Mouse (Mus musculus) adrenal gland, adult 18-20 months (tissue): ENCODE results near the gene Pkd2. TPM values are rescaled to one million over a fixed set of nuclear protein-coding genes. Genes with fewer than 3 reads are reported as not detected.

Experiments
- DNase-seq, 2 experiments: peaks; one replicate each; pipeline ENCODE4 v3.0.0; 2021 to 2022; ENCODE audit warnings: low spot score in 2 of 2
- total RNA-seq, 2 experiments: library from RNA; stranded (reverse); gene quantifications; 1 replicate in 1 of 2; 2 replicates in 1 of 2; pipeline ENCODE4 v1.2.3; 2021

The Pkd2 gene
- total RNA-seq, 2 experiments from 2014 or later, result 34.4 to 39.9 TPM

DNA sequence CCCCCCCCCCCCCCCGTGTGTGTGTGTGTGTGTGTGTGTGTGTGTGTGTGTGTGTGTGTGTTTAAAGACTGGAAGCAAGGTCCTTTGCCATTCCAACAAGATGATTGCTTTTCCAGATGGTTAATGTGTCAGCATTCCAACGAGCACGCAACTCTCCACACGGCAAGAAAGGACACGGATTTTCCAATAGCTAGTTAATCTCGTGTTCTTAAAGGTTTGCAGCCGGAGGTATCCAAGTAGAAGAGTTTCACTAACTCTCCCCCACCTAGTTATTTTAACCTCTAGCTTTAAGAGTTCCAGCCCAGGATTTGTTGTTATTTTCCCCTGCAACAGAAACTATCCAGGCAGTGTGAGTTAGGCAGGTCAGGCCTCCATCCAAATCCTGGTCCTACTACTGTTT lies 1.6 kb downstream of the Pkd2 start:
- DNase-seq, result no peak

DNA sequence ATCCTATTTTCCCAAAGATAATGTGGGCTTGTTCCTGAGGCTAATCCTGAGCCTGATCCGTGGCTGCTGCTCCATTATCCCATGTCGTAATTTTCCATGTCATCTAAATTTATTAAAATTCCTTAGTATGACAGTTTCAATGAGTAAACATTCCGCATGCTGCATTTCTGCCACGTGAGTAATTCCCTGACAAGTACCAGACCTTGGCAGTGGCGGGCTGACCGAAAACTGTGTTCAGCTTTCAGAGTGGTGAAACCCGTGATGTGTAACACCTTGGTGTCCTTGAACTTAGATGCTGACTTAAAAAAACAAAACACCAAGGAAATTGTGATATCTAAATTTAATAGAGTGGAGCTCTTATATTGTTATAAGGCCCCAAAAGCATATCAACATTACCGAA lies 6.0 kb downstream of the Pkd2 start:
- DNase-seq, result peak in 1 of 2 experiments; percentile 36

DNA sequence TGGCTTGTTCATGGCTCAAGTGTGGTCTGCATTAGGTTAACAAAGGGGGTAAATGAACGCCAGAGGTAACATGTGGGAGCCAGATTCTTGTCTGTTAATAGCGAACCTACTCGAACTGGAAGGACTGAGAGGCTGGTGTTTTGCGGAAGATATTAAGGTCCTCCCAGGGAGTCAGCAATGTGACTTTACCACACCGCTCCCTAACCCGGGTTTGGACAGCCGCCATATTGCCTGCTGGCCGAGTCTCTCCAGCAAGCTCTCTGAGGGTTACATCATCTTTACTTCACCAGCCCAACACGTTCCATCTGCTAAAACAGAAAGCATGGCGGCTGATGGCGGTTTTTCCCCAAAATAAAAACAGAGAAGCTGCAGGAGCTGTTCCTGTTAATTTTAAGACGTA lies 6.5 kb downstream of the Pkd2 start:
- DNase-seq, result peak in 1 of 2 experiments; percentile 48

DNA sequence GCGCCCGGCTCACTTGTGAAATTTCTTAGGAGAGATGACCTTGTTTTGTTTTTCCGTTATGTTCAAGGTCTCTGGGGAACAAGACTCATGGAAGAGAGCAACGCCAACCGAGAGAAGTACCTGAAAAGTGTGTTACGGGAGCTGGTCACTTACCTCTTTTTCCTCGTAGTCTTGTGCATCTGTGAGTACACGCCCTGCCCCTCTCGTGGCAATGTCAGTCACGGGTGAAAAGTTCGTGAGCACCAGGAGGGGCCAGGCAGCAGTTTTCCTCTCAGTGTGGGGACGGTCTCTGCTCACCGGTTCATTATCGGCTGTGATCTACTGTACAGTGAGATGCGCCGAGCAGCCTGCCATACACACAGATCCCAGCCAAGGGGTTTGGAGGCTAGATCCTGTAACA lies 7.6 kb downstream of the Pkd2 start:
- DNase-seq, result no peak

DNA sequence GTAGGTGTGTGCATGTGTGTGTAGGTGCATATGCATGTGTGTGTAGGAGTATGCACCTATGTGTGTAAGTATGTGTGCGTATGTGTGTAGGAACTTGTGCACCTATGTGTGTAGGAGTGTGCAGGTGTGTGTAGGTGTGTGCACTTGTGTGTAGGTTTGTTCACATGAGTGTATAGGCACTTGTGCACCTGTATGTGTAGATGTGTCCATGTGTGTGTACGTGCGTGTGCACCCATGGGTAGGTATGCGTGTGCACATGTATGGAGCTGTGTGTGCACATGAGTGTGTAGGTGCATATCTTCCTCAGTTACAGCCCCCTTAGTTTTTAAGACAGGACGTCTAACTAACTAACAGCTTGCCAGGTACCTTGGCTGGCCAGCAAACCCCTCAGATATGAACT lies 9.3 kb downstream of the Pkd2 start:
- no peak for DNase-seq

DNA sequence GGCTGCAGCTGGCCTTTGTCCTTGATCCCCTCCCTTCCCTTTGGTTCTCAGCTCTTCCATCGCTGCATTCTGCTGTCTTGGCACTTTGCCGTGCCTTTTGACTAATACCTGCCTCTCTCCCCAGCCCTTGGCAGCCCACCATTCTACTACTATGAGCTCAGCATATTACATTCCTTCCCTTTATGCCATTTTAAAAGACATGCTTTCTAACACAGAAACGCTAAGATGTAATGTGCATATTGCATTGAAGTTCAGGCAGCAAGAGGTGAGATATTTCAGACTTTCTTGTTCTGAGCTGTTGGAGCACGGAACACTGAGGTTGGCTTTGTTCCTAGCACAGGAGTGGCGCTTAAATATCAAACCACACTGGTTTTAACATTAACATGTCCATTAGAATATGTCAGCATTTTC lies 11.7 kb downstream of the Pkd2 start:
- DNase-seq, result no peak

DNA sequence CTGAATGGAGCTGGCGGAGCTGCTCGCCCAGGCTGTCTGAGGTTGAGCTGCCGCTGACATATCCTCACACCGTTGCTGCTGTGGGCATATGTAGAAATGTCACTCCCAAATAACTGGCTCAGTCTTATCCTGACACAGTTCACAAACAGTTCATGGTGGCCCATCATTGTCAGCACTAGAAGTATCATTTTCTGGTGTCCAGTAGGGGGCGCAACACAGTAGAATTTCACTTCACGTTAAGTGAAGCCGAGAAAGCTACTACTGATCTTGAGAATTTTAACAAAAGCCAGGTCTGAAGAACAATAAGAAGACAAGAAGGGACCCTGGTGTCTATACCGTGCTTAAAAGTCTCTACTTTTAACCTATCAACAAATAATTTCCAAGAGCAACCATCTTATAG lies 13.1 kb downstream of the Pkd2 start:
- DNase-seq, result peak in 1 of 2 experiments; percentile 38

DNA sequence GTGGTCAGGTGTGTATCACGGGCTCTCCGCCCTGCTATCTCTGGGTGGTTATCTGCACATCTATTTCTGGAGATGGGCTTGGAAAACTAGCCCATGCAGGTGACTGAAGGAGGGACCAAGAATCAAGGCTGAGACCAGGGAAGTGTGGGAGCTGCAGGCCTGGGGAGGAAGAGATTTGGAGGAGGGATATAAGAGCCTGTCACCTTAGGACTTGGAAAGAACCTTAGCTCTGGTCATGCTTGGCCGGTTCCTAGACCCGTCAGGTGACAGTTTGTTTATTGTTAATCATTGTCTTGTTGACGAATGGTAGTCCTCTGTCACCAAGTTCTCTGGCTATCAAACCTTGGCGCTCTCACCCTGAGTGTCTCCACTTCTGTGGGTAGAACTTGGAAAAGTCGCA lies 21.1 kb downstream of the Pkd2 start:
- DNase-seq, result no peak

DNA sequence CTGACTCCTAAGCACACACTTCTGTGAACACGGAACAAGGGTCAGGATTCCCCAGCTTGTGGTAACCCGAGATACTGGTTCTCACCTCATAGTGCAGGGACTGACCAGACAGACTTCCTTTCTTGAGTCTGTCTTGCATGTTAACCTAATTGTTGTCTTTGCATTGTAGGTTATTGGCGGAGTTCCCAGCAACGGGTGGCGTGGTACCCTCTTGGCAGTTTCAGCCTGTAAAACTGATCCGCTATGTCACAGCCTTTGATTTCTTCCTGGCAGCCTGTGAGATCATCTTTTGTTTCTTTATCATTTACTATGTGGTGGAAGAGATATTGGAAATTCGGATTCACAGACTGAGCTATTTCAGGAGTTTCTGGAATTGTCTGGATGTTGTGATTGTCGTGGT lies 23.6 kb downstream of the Pkd2 start:
- no peak for DNase-seq

DNA sequence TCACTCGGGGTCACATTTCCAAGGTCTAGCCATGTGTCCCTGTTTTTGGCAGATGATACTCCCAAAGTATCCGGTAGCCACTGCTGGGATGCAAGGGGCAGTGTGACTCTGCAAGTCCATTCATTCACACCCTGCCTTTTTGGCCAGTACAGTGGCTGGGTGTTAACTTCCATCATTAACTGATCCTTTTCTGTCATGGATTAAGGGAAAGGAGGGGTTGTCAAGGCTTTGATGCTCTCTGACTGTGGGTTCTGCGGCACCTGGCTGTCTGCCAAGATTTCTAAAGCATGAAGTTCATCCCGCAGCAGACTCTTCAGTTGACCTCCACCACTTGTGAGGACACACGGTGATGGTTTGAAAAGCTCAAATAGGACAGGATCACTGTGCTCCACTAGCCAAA lies 32.3 kb downstream of the Pkd2 start:
- DNase-seq, result peak; percentile 8 to 28

DNA sequence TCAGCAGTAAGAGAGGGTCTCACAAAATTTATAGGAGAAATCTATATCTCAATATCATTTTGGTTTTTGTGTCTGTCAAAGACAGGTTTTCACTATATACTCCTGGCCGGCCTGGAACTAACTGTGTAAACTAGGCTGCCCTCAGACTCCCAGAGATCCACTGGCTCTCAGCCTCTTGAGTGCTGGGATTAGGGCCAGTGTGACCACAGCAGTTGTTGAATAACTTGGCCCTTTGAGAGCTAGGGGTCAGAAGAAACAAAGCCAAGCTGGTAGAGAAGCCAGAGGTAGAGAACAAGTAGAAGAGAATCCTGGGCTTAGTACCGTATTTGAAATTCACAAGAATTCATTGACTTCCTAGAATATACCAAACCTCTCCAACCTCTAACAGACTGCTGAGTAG lies 45.6 kb downstream of the Pkd2 start:
- no peak for DNase-seq

DNA sequence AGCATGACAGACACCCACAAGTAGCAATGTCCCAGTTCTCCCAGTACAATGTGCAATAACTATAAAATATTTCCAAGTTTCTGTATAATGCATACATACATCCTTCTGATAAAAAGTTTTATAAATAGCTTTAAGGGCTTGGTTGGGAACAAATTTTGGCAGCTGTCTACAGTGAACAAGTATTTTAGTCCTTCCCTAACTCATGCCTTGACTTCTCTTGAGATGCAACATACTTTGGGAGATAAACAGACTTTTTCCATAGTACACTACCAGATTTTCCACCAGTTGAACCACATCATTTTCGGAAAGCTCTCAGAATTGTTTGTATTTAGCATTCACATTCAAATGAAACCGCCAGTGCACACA lies 48.6 kb downstream of the Pkd2 start:
- no peak for DNase-seq

DNA sequence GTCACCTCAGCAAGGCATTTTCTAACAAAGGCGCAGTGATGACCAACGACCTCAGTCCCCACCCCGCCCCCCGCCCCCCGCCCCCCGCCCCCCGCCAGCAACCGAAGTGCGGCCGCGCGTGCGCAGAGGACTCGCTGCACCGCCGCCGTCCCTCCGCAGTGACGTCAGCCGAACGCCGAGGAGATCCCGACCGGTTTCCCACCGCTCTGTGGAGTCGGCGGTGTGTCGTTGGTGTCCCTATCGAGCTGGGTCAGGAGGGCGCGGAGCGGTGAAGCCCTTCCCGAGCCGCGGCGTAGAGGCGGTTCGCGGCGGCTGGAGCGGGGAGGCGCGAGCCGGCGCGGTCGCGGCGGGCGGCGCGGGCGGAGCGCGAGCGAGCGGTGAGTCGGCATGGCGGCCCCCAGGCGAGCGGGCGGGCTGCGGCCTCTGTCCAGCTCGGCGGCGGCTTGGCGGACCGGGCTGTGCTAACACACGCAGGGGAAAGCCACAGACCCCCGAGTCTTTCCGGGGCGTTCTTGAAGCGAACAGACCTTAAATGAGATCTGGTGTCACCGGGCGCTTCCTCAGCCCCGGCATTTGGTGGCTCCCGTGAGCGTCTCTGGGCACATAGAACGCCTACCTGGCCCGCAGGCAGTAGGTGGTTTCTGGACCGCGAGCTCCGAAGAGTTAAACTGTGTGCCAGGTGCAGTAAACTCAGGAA lies 49.1 kb downstream of the Pkd2 start, which contains the start of gene BC005561:
BC005561 (plus strand) TSS at position 158 of the 697 bp plus-strand sequence.
- peak; percentile 82 to 83 for DNase-seq

DNA sequence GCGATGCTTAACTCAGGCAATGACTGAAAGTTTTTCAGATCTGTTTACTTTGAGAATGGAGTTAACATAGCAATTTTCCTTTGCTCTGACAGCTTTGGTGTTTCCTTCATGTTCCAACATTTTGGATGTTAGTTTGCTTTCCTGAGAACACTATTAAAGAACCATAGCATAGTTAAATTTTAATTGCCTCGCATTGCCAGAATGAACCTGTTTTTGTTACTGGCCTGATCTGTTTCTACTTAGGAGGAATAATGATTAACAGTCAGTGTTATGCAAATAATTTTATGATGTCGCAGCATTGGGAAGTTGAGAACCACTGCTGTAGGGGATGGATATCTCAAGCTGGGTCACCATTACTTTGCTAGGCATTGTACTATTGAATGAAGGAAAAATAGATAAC lies 52.0 kb downstream of the Pkd2 start:
- DNase-seq, result no peak

DNA sequence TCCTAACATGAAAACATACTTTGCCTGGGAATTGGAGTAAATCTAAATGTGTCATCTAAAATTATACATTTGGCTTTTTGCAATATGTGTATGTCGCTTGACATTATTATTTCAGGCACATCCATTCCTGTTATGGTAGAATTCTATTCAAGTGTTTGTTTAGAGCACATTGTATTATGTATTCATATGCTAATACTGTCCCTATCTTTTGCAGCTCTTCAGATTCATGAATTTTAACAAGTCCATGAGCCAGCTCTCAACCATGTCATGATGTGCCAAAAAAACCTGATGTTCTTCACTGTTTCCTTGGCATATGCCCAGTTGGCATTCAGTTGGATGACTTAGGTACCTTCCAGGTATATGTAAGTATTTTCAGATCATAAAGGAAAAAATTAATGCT lies 79.4 kb downstream of the Pkd2 start:
- DNase-seq, result no peak

DNA sequence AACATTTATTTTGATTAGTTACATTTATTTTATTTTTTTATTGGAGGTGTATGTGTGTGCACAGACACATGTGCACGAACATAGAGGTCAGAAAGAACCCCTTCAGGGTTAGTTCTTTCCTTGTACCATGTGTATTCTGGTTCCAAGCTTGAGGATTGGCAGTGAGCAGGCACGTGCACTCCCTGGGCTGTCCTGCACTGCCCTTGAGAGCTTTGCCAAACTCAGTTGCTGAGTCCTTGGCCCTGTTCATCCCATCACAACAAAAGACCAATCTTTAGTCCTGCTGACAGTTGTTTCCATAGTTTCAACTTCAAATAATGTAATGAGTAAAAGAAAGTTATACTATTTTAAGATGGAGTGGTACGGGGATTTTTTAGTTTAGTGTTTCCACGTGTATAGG lies 80.1 kb downstream of the Pkd2 start:
- DNase-seq, result peak in 1 of 2 experiments; percentile 4

Other genes starting within 250 kb of the Pkd2 start
- under 1 TPM in 1 of 2 experiments, not detected in 1; 0.43 TPM for gene Ibsp, start 160.3 kb upstream of the Pkd2 start, total RNA-seq
- gene Mepe, start 134.1 kb upstream of the Pkd2 start, total RNA-seq, result not detected
- 10 to 100 TPM; 52.8 to 84.0 TPM for gene Spp1, start 24.3 kb upstream of the Pkd2 start, total RNA-seq
- gene BC005561, start 48.9 kb downstream of the Pkd2 start, total RNA-seq, result 10 to 100 TPM in 1 of 2 experiments, 1 to 10 TPM in 1; 9.0 to 12.0 TPM